Mouse (Mus musculus): ENCODE data around the gene Gpr152.

DNA sequence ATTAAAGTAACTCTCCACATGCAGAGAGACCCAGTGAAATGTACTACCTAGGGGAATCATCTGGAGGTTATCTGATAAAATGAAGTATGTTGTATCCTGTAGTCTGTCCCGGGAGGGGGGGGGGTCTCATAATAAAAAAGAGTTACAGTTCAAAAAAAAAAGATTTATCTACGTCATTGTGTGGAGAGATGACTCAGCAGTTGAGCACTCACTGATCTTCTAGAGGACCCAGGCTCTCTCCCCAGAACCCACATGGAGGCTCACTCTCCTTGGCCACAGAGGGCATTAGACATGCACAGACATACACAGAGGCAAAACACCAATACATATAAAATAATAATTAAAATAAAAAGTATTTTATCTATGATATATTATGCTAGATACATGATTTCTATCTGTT, 48.2 kb upstream of the Gpr152 start:
- TF ChIP-seq EP300 (IDR thresholded peaks at IDR 0.05; ENCODE audit: low read depth) (no peak), CTCF (IDR thresholded peaks at IDR 0.05; ENCODE audit: low read depth) (no peak)

Measured in liver, postnatal 0 days (tissue).